Mouse (Mus musculus): ENCODE measurements around the gene Asmt.

The Asmt gene

GRCm38 (mm10) chrX:170672594-170673092 lies at the start of gene Asmt:
Gene Asmt, plus strand, starts transcription at chrX:170672644.
- no peak for DNase-seq (ENCODE audit: inconsistent ontology term)

GRCm38 (mm10) chrX:170673233-170673951 lies 948 bp downstream of the Asmt start:
- no peak for DNase-seq (ENCODE audit: inconsistent ontology term)

GRCm38 (mm10) chrX:170674229-170674771 lies 1.9 kb downstream of the Asmt start:
- DNase-seq (ENCODE audit: inconsistent ontology term) = peak; percentile 60

- DNase-seq (ENCODE audit: inconsistent ontology term) = peak; percentile 63
These were observed 2.7 kb downstream of the Asmt start for GRCm38 (mm10) chrX:170674885-170675876.

GRCm38 (mm10) chrX:170675923-170676605 lies 3.6 kb downstream of the Asmt start:
- DNase-seq (ENCODE audit: inconsistent ontology term) = no peak

- no peak for DNase-seq (ENCODE audit: inconsistent ontology term)
These were observed 4.3 kb downstream of the Asmt start for GRCm38 (mm10) chrX:170676606-170677239.

GRCm38 (mm10) chrX:170677266-170677665 lies 4.8 kb downstream of the Asmt start:
- DNase-seq (ENCODE audit: inconsistent ontology term) = no peak

- no peak for DNase-seq (ENCODE audit: inconsistent ontology term)
These were observed 5.2 kb downstream of the Asmt start for GRCm38 (mm10) chrX:170677680-170678079.

Data from Muller cell, postnatal 12 days (primary cell).